In genomic region chr17:37196845-37197724, GRCm38 (mm10) we compare ENCODE assay signal across 8 mouse cellular contexts. TPM values are rescaled to one million over a fixed set of nuclear protein-coding genes. Genes with fewer than 3 reads are reported as not detected.
DNase-seq lines count a peak whose midpoint lies in the region; ATAC-seq and TF ChIP-seq lines count a peak whose summit lies in the region.

No protein-coding gene starts in this region.

- H3K4me3 ChIP-seq in kidney, embryonic 14.5 days (ENCODE audit: low read length) = peak overlapping the region; percentile 52
- H3K4me3 ChIP-seq in forebrain, embryonic 15.5 days = peak overlapping the region; percentile 61
- peak overlapping the region; percentile 60 for H3K4me3 ChIP-seq in intestine, embryonic 16.5 days (ENCODE audit: low read length)
- peak overlapping the region; percentile 31 for H3K4me3 ChIP-seq in liver, postnatal 0 days (ENCODE audit: low read depth, low read length)
- H3K4me3 ChIP-seq in stomach, embryonic 15.5 days (replicated peaks) = peak overlapping the region; percentile 51

- no peaks in the 10 kb centered on the region for H3K36me3 ChIP-seq in kidney, embryonic 14.5 days (ENCODE audit: control insufficient read depth, insufficient read depth, low read length)
- H3K36me3 ChIP-seq in forebrain, embryonic 15.5 days = no peaks in the 10 kb centered on the region
- H3K36me3 ChIP-seq in intestine, embryonic 16.5 days (ENCODE audit: control insufficient read depth, insufficient read depth, low read length) = no peaks in the 10 kb centered on the region
- H3K36me3 ChIP-seq in liver, postnatal 0 days (replicated peaks; ENCODE audit: insufficient read depth, low read length) = no peaks in the 10 kb centered on the region
- no peaks in the 10 kb centered on the region for H3K36me3 ChIP-seq in stomach, embryonic 15.5 days

- H3K9ac ChIP-seq in kidney, embryonic 14.5 days (ENCODE audit: low read depth, low read length) = peak overlapping the region; percentile 40; the same call in 1 of the 2 replicates
- H3K9ac ChIP-seq in forebrain, embryonic 15.5 days (replicated peaks) = peak overlapping the region; percentile 51
- H3K9ac ChIP-seq in intestine, embryonic 16.5 days (ENCODE audit: low read depth, low read length) = peak overlapping the region; percentile 60
- no peak overlapping the region for H3K9ac ChIP-seq in liver, postnatal 0 days (replicated peaks)
- H3K9ac ChIP-seq in stomach, embryonic 15.5 days = no peak overlapping the region

- TF ChIP-seq EP300 in liver, postnatal 0 days (IDR thresholded peaks at IDR 0.05; ENCODE audit: low read depth) = no peak

- H3K27me3 ChIP-seq in kidney, embryonic 14.5 days (ENCODE audit: control insufficient read depth, insufficient read depth, low read length) = peaks cover 30% of the 10 kb centered on the region
- peaks cover 28% of the 10 kb centered on the region for H3K27me3 ChIP-seq in forebrain, embryonic 15.5 days
- peaks cover 24% of the 10 kb centered on the region for H3K27me3 ChIP-seq in intestine, embryonic 16.5 days (replicated peaks; ENCODE audit: control insufficient read depth, insufficient read depth, low read length)
- H3K27me3 ChIP-seq in liver, postnatal 0 days (ENCODE audit: insufficient read depth, low read length) = peaks cover 36% of the 10 kb centered on the region
- H3K27me3 ChIP-seq in stomach, embryonic 15.5 days (replicated peaks) = peaks cover 29% of the 10 kb centered on the region

- no peaks in the 10 kb centered on the region for H3K9me3 ChIP-seq in kidney, embryonic 14.5 days (ENCODE audit: control insufficient read depth, low read length)
- H3K9me3 ChIP-seq in forebrain, embryonic 15.5 days = no peaks in the 10 kb centered on the region
- no peaks in the 10 kb centered on the region for H3K9me3 ChIP-seq in intestine, embryonic 16.5 days (ENCODE audit: control insufficient read depth, low read length)
- H3K9me3 ChIP-seq in liver, postnatal 0 days (ENCODE audit: low read length) = no peaks in the 10 kb centered on the region
- no peaks in the 10 kb centered on the region for H3K9me3 ChIP-seq in stomach, embryonic 15.5 days

- 0 out of 2 replicates have a peak, but pooled peaks cover 4% of the 10 kb centered on the region for H3K4me1 ChIP-seq in kidney, embryonic 14.5 days (ENCODE audit: control insufficient read depth, insufficient read depth, low read length)
- peaks cover 9% of the 10 kb centered on the region for H3K4me1 ChIP-seq in forebrain, embryonic 15.5 days
- H3K4me1 ChIP-seq in intestine, embryonic 16.5 days (ENCODE audit: control insufficient read depth, insufficient read depth, low read length) = peaks cover 8% of the 10 kb centered on the region
- no peaks in the 10 kb centered on the region for H3K4me1 ChIP-seq in liver, postnatal 0 days (ENCODE audit: insufficient read depth)
- H3K4me1 ChIP-seq in stomach, embryonic 15.5 days = peaks cover 9% of the 10 kb centered on the region; the same call in 1 of the 2 replicates

- no peak overlapping the region for H3K27ac ChIP-seq in kidney, embryonic 14.5 days (ENCODE audit: low read depth, low read length)
- H3K27ac ChIP-seq in forebrain, embryonic 15.5 days (replicated peaks) = 0 out of 2 replicates have a peak overlapping the region, but pooled peaks have one; percentile 44
- H3K27ac ChIP-seq in intestine, embryonic 16.5 days (ENCODE audit: low read length) = no peak overlapping the region
- H3K27ac ChIP-seq in liver, postnatal 0 days (ENCODE audit: low read depth) = no peak overlapping the region
- no peak overlapping the region for H3K27ac ChIP-seq in stomach, embryonic 15.5 days

- no peak for TF ChIP-seq CTCF in liver, postnatal 0 days (IDR thresholded peaks at IDR 0.05; ENCODE audit: low read depth)

- H3K4me2 ChIP-seq in kidney, embryonic 14.5 days (replicated peaks; ENCODE audit: low read depth, low read length) = peak overlapping the region; percentile 87
- peak overlapping the region; percentile 95 for H3K4me2 ChIP-seq in forebrain, embryonic 15.5 days (replicated peaks)
- peak overlapping the region; percentile 93 for H3K4me2 ChIP-seq in intestine, embryonic 16.5 days (ENCODE audit: low read depth, low read length)
- peak overlapping the region; percentile 58 for H3K4me2 ChIP-seq in liver, postnatal 0 days (ENCODE audit: low read depth, low read length)
- peak overlapping the region; percentile 98 for H3K4me2 ChIP-seq in stomach, embryonic 15.5 days

- 1% methylated on average over 77 of the region's 77 CpGs for WGBS in kidney, embryonic 14.5 days
- WGBS in forebrain, embryonic 15.5 days = 1% methylated on average over 77 of the region's 77 CpGs
- WGBS in intestine, embryonic 16.5 days = 1% methylated on average over 77 of the region's 77 CpGs
- WGBS in liver, postnatal 0 days (ENCODE audit: insufficient replicate concordance) = 3% methylated on average over 75 of the region's 77 CpGs
- WGBS in stomach, embryonic 15.5 days = under 1% methylated on average over 77 of the region's 77 CpGs

- no peak for DNase-seq in kidney, adult 11 months
- DNase-seq in adrenal gland, postnatal 36 days = peak; percentile 29 to 44
- peak; percentile 15 for DNase-seq in liver, postnatal 0 days
- no peak for DNase-seq in thymus, postnatal 10 days (ENCODE audit: low spot score in 2 of 2)

- ATAC-seq in kidney, embryonic 14.5 days (ENCODE audit: low FRiP score, low TSS enrichment) = peak; percentile 91
- ATAC-seq in forebrain, embryonic 15.5 days (replicated peaks) = peak; percentile 89
- ATAC-seq in intestine, embryonic 16.5 days = peak; percentile 88
- ATAC-seq in liver, postnatal 0 days = no peak
- peak; percentile 65; the same call in 1 of the 2 replicates for ATAC-seq in stomach, embryonic 15.5 days (ENCODE audit: insufficient read depth, low FRiP score, low read depth)

RNA-seq across cellular contexts. Expression of gene Ubd, which starts 3.4 kb away (rescaled TPM):
- not detected in 2 replicates for polyA plus RNA-seq in kidney, embryonic 14.5 days (2014; fragmentation: Nextera tagmentation; extraction: Ambion mirVana)
- total RNA-seq in adrenal gland, postnatal 36 days (2021) = under 1 TPM in 1 of 2 experiments, not detected in 1; 0.56 TPM
- not detected in 2 replicates for polyA plus RNA-seq in forebrain, embryonic 15.5 days (2015; fragmentation: Nextera tagmentation; extraction: Ambion mirVana)
- not detected in 2 replicates for polyA plus RNA-seq in intestine, embryonic 16.5 days (2015; fragmentation: Nextera tagmentation; extraction: Ambion mirVana)
- polyA plus RNA-seq in liver, postnatal 0 days (2015; fragmentation: Nextera tagmentation; extraction: Ambion mirVana) = 2.2 and 3.4 TPM in 2 replicates
- polyA plus RNA-seq in stomach, embryonic 15.5 days (2015; fragmentation: Nextera tagmentation; extraction: Ambion mirVana) = not detected in 2 replicates

RNA-seq across cellular contexts. Expression of gene Olfr94, which starts 3.7 kb away (rescaled TPM):
- polyA plus RNA-seq in kidney, embryonic 14.5 days (2014; fragmentation: Nextera tagmentation; extraction: Ambion mirVana) = not detected in 2 replicates
- not detected for total RNA-seq in adrenal gland, postnatal 36 days (2021)
- polyA plus RNA-seq in forebrain, embryonic 15.5 days (2015; fragmentation: Nextera tagmentation; extraction: Ambion mirVana) = not detected in 2 replicates
- not detected in 2 replicates for polyA plus RNA-seq in intestine, embryonic 16.5 days (2015; fragmentation: Nextera tagmentation; extraction: Ambion mirVana)
- polyA plus RNA-seq in liver, postnatal 0 days (2015; fragmentation: Nextera tagmentation; extraction: Ambion mirVana) = not detected in 2 replicates
- not detected in 2 replicates for polyA plus RNA-seq in stomach, embryonic 15.5 days (2015; fragmentation: Nextera tagmentation; extraction: Ambion mirVana)

RNA-seq across cellular contexts. Expression of gene Olfr95, which starts 15.8 kb away (rescaled TPM):
- polyA plus RNA-seq in kidney, embryonic 14.5 days (2014; fragmentation: Nextera tagmentation; extraction: Ambion mirVana) = not detected in 2 replicates
- not detected for total RNA-seq in adrenal gland, postnatal 36 days (2021)
- not detected in 2 replicates for polyA plus RNA-seq in forebrain, embryonic 15.5 days (2015; fragmentation: Nextera tagmentation; extraction: Ambion mirVana)
- not detected in 2 replicates for polyA plus RNA-seq in intestine, embryonic 16.5 days (2015; fragmentation: Nextera tagmentation; extraction: Ambion mirVana)
- not detected in 2 replicates for polyA plus RNA-seq in liver, postnatal 0 days (2015; fragmentation: Nextera tagmentation; extraction: Ambion mirVana)
- not detected in 2 replicates for polyA plus RNA-seq in stomach, embryonic 15.5 days (2015; fragmentation: Nextera tagmentation; extraction: Ambion mirVana)

RNA-seq across cellular contexts. Expression of gene Olfr96, which starts 22.9 kb away (rescaled TPM):
- polyA plus RNA-seq in kidney, embryonic 14.5 days (2014; fragmentation: Nextera tagmentation; extraction: Ambion mirVana) = not detected in 2 replicates
- total RNA-seq in adrenal gland, postnatal 36 days (2021) = not detected
- polyA plus RNA-seq in forebrain, embryonic 15.5 days (2015; fragmentation: Nextera tagmentation; extraction: Ambion mirVana) = not detected in 2 replicates
- not detected in 2 replicates for polyA plus RNA-seq in intestine, embryonic 16.5 days (2015; fragmentation: Nextera tagmentation; extraction: Ambion mirVana)
- not detected in 2 replicates for polyA plus RNA-seq in liver, postnatal 0 days (2015; fragmentation: Nextera tagmentation; extraction: Ambion mirVana)
- polyA plus RNA-seq in stomach, embryonic 15.5 days (2015; fragmentation: Nextera tagmentation; extraction: Ambion mirVana) = not detected in 2 replicates

RNA-seq across cellular contexts. Expression of gene Olfr93, which starts 35.8 kb away (rescaled TPM):
- polyA plus RNA-seq in kidney, embryonic 14.5 days (2014; fragmentation: Nextera tagmentation; extraction: Ambion mirVana) = not detected in 2 replicates
- not detected for total RNA-seq in adrenal gland, postnatal 36 days (2021)
- not detected in 2 replicates for polyA plus RNA-seq in forebrain, embryonic 15.5 days (2015; fragmentation: Nextera tagmentation; extraction: Ambion mirVana)
- polyA plus RNA-seq in intestine, embryonic 16.5 days (2015; fragmentation: Nextera tagmentation; extraction: Ambion mirVana) = not detected in 2 replicates
- not detected in 2 replicates for polyA plus RNA-seq in liver, postnatal 0 days (2015; fragmentation: Nextera tagmentation; extraction: Ambion mirVana)
- not detected in 2 replicates for polyA plus RNA-seq in stomach, embryonic 15.5 days (2015; fragmentation: Nextera tagmentation; extraction: Ambion mirVana)

Comparison
In these comparisons a context has a peak if more than half of its experiments do, and no peak if none do; other contexts are left out.
1. H3K9ac ChIP-seq: peak in kidney, embryonic 14.5 days (single experiment), forebrain, embryonic 15.5 days (single experiment) and intestine, embryonic 16.5 days (single experiment); none in liver, postnatal 0 days (single experiment) and stomach, embryonic 15.5 days (single experiment).
2. DNase-seq: peak in adrenal gland, postnatal 36 days (2 of 2) and liver, postnatal 0 days (single experiment); none in kidney, adult 11 months (single experiment) and thymus, postnatal 10 days (0 of 2).
3. Peak in every context shown above with its lines, with median percentiles within 50 percentile points of each other: H3K4me2 ChIP-seq and H3K4me3 ChIP-seq.